12 mouse cellular contexts compared by ENCODE assay signal in the genomic region with DNA sequence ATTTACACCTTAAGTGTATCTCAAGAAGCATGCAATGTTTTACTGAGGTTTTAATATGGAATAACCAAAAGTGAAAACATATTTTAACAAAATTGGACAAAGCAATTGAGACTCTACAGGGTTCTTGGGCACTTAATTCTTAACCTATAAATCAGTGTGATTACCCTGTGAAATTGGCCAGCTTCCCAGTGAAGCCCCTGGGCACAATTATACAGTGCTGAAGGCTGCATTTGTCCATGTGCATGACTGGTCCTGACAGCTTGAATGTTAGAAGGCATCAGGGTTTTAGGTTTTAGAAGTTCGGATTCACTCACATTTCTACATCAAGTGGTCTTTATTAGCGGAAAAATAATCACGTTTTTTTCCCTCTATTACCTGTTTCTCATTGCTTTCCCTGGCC.
DNase-seq lines count a peak whose midpoint lies in the region; ATAC-seq and TF ChIP-seq lines count a peak whose summit lies in the region.
"Had no signal": no experiment of that assay in that cellular context is flagged by ENCODE, and none has a peak within 500 bp of the region (broad histone marks: within the 10 kb centered on the region; RNA-seq: fewer than 3 reads in every experiment).

No protein-coding gene starts in this region.

- H3K4me1 ChIP-seq in heart, postnatal 0 days (ENCODE audit: control insufficient read depth, insufficient read depth) = peaks cover 13% of the 10 kb centered on the region
- 0 out of 2 replicates have a peak, but pooled peaks cover 2% of the 10 kb centered on the region for H3K4me1 ChIP-seq in embryonic facial prominence, embryonic 14.5 days (ENCODE audit: control insufficient read depth, insufficient read depth, low read length)

- H3K36me3 ChIP-seq in heart, postnatal 0 days (replicated peaks; ENCODE audit: control insufficient read depth, insufficient read depth, low read length) = no peaks in the 10 kb centered on the region
- H3K36me3 ChIP-seq in embryonic facial prominence, embryonic 14.5 days (ENCODE audit: control insufficient read depth, insufficient read depth, low read length) = no peaks in the 10 kb centered on the region
- H3K36me3 ChIP-seq in myocyte (ENCODE audit: control insufficient read depth, insufficient read depth) = no peaks in the 10 kb centered on the region
- H3K36me3 ChIP-seq: heart, embryonic 15.5 days had no signal

- no peak for ATAC-seq in heart, postnatal 0 days (ENCODE audit: insufficient read depth, low read depth)
- ATAC-seq in embryonic facial prominence, embryonic 14.5 days (ENCODE audit: low read depth) = peak; percentile 63; the same call in 1 of the 2 replicates

- no peaks in the 10 kb centered on the region for H3K9me3 ChIP-seq in heart, postnatal 0 days (replicated peaks; ENCODE audit: control insufficient read depth, low read length)
- H3K9me3 ChIP-seq in embryonic facial prominence, embryonic 14.5 days (ENCODE audit: control insufficient read depth, low read length) = 0 out of 2 replicates have a peak, but pooled peaks cover 4% of the 10 kb centered on the region
- H3K9me3 ChIP-seq: heart, embryonic 15.5 days had no signal

- H3K4me3 ChIP-seq in heart, postnatal 0 days (ENCODE audit: low read depth, low read length) = no peak overlapping the region
- H3K4me3 ChIP-seq in embryonic facial prominence, embryonic 14.5 days (ENCODE audit: low read depth, low read length) = no peak overlapping the region
- H3K4me3 ChIP-seq in myocyte = no peak overlapping the region
- H3K4me3 ChIP-seq: heart, embryonic 15.5 days had no signal

- peak overlapping the region; percentile 80; the same call in 1 of the 2 replicates for H3K27ac ChIP-seq in heart, postnatal 0 days (ENCODE audit: low read depth)
- H3K27ac ChIP-seq in embryonic facial prominence, embryonic 14.5 days (replicated peaks; ENCODE audit: low read depth, low read length) = no peak overlapping the region
- H3K27ac ChIP-seq: heart, embryonic 15.5 days had no signal

- H3ac ChIP-seq in myocyte (ENCODE audit: control insufficient read depth, insufficient read length) = no peak overlapping the region

- no peak for TF ChIP-seq EP300 in heart, postnatal 0 days (IDR thresholded peaks at IDR 0.05; ENCODE audit: low read depth)

- H3K27me3 ChIP-seq in heart, postnatal 0 days (ENCODE audit: control insufficient read depth, insufficient read depth, low read length) = no peaks in the 10 kb centered on the region
- H3K27me3 ChIP-seq in embryonic facial prominence, embryonic 14.5 days (replicated peaks; ENCODE audit: control insufficient read depth, insufficient read depth, low read length) = no peaks in the 10 kb centered on the region
- H3K27me3 ChIP-seq in myocyte (ENCODE audit: control insufficient read depth, insufficient read depth, insufficient read length) = no peaks in the 10 kb centered on the region
- H3K27me3 ChIP-seq: heart, embryonic 15.5 days had no signal

- TF ChIP-seq POLR2A in myocyte (IDR thresholded peaks at IDR 0.05; ENCODE audit: insufficient read length, low read depth) = no peak

- H3K4me2 ChIP-seq in heart, postnatal 0 days (ENCODE audit: low read depth, low read length) = no peak overlapping the region
- H3K4me2 ChIP-seq in embryonic facial prominence, embryonic 14.5 days (ENCODE audit: low read depth, low read length) = no peak overlapping the region
- H3K4me2 ChIP-seq in myocyte (ENCODE audit: low read depth) = peak overlapping the region; percentile 42
- H3K4me2 ChIP-seq: heart, embryonic 15.5 days had no signal

- no peak for DNase-seq in heart, postnatal 0 days (ENCODE audit: low spot score)
- no peak for DNase-seq in heart, postnatal 10 days
- DNase-seq in Muller cell, postnatal 12 days (ENCODE audit: inconsistent ontology term) = peak; percentile 10
- DNase-seq in embryonic facial prominence, embryonic 14.5 days (ENCODE audit: low spot score) = peak; percentile 40
- no peak for DNase-seq in adrenal gland, postnatal 14 days
- no peak for DNase-seq in kidney, postnatal 10 days
- DNase-seq: cerebellum, adult 8-10 months; gastrocnemius, postnatal 25 days; kidney, adult 9 months; lung, adult 2 months had no signal

- intact Hi-C loops in heart, postnatal 10 days (cut with DNase I) = loop anchor here (5.0 kb wide), 1 partner anchor 141 kb away; no protein-coding TSS in a partner anchor

- H3K9ac ChIP-seq in heart, postnatal 0 days (replicated peaks; ENCODE audit: low read depth, low read length) = no peak overlapping the region
- H3K9ac ChIP-seq in embryonic facial prominence, embryonic 14.5 days (ENCODE audit: low read depth, low read length) = no peak overlapping the region
- H3K9ac ChIP-seq: heart, embryonic 15.5 days had no signal

- H3K79me2 ChIP-seq in myocyte (ENCODE audit: control insufficient read depth, insufficient read depth) = no peaks in the 10 kb centered on the region

- WGBS in heart, postnatal 0 days = 75% methylated on average over 3 of the region's 3 CpGs
- 56% methylated on average over 3 of the region's 3 CpGs for WGBS in embryonic facial prominence, embryonic 14.5 days

- no peak for TF ChIP-seq CTCF in heart, postnatal 0 days (IDR thresholded peaks at IDR 0.05; ENCODE audit: low read depth)

TF ChIP-seq in myocyte, 11 proteins besides CTCF, POLR2A, EP300 and RAD21:
- no peak for TF ChIP-seq MYOD1 (IDR thresholded peaks at IDR 0.05; ENCODE audit: control insufficient read depth in 1 of 3, insufficient read length in 2 of 3, low read depth in 2 of 3)
- TF ChIP-seq SRF (IDR thresholded peaks at IDR 0.05; ENCODE audit: control insufficient read depth, insufficient read length, low read depth) = no peak
- TF ChIP-seq REST (IDR thresholded peaks at IDR 0.05; ENCODE audit: insufficient read depth, insufficient read length) = no peak
- no peak for TF ChIP-seq MAX (IDR thresholded peaks at IDR 0.05; ENCODE audit: low read depth)
- no peak for TF ChIP-seq CEBPB (IDR thresholded peaks at IDR 0.05; ENCODE audit: insufficient read depth, poor library complexity, severe bottlenecking)
- no peak for TF ChIP-seq TCF3 (IDR thresholded peaks at IDR 0.05; ENCODE audit: insufficient read length, low read depth)
- no peak for TF ChIP-seq POLR2AphosphoS2 (IDR thresholded peaks at IDR 0.05; ENCODE audit: insufficient read length, low read depth)
- TF ChIP-seq TCF12 (IDR thresholded peaks at IDR 0.05; ENCODE audit: insufficient read depth, poor library complexity, severe bottlenecking) = no peak
- no peak for TF ChIP-seq MYOG (IDR thresholded peaks at IDR 0.05; ENCODE audit: control insufficient read depth in 1 of 3, insufficient read depth in 1 of 3, insufficient read length in 2 of 3, low read depth in 2 of 3)
- no peak for TF ChIP-seq USF1 (IDR thresholded peaks at IDR 0.05; ENCODE audit: low read depth)
TF ChIP-seq in myocyte: peak in this region for 0.

Comparison
In these comparisons a context has a peak if more than half of its experiments do, and no peak if none do; other contexts are left out.
1. DNase-seq: peak in Muller cell, postnatal 12 days (single experiment) and embryonic facial prominence, embryonic 14.5 days (single experiment); none in heart, postnatal 0 days (single experiment), heart, postnatal 10 days (0 of 2), adrenal gland, postnatal 14 days (single experiment) and kidney, postnatal 10 days (single experiment).